Mouse (Mus musculus): ENCODE measurements around the gene Gm4847. TPM values are rescaled to one million over a fixed set of nuclear protein-coding genes. Genes with fewer than 3 reads are reported as not detected.

Gene Gm4847
- total RNA-seq (2021): not detected
- long read RNA-seq: 0 reads

GRCm38 (mm10) chr1:166647593-166647992 lies at the start of gene Gm4847:
Gene Gm4847 (minus strand): TSS chr1:166647693.
- DNase-seq (ENCODE audit: low spot score in 2 of 2): no peak

GRCm38 (mm10) chr1:166681745-166682144 lies 34.3 kb upstream of the Gm4847 start, which contains the start of gene Fmo9:
Gene Fmo9 (minus strand): TSS chr1:166681845.
- no peak for DNase-seq (ENCODE audit: low spot score in 2 of 2)

- no peak for DNase-seq (ENCODE audit: low spot score in 2 of 2)
These were observed 21.8 kb upstream of the Gm4847 start for GRCm38 (mm10) chr1:166669264-166669663.

GRCm38 (mm10) chr1:166660800-166661199 lies 13.3 kb upstream of the Gm4847 start:
- no peak for DNase-seq (ENCODE audit: low spot score in 2 of 2)

Small RNA genes lying within 50 kb of the gene (microRNA-seq; reads per million reads assigned to microRNA genes)
- 0 reads per million in 2 experiments for gene Gm22992

Other genes starting within 250 kb of the Gm4847 start
- 10 to 100 TPM; 41.0 to 41.6 TPM for gene Pogk, start 237.8 kb downstream of the Gm4847 start, total RNA-seq (2021)
- not detected for gene Gm4846, start 150.1 kb downstream of the Gm4847 start, total RNA-seq (2021)
- gene Fmo9, start 34.2 kb upstream of the Gm4847 start, total RNA-seq (2021): not detected